ENCODE assay signal across 8 mouse cellular contexts in genomic region chr11:120950281-120951202, GRCm38 (mm10). TPM values are rescaled to one million over a fixed set of nuclear protein-coding genes. Genes with fewer than 3 reads are reported as not detected.
DNase-seq lines count a peak whose midpoint lies in the region; ATAC-seq and TF ChIP-seq lines count a peak whose summit lies in the region.

No protein-coding gene starts in this region.

- peak; percentile 98 for DNase-seq in ZHBTc4 (ENCODE audit: low read depth, low spot score)
- DNase-seq in gastrocnemius, adult 2 months, result peak; percentile 98
- peak; percentile 85 for DNase-seq in hindbrain, postnatal 0 days (ENCODE audit: low spot score)
- peak; percentile 66 to 76 for DNase-seq in left cerebral cortex, adult 2 months (ENCODE audit: extremely low spot score in 1 of 2, low spot score in 2 of 2)
- peak; percentile 71 for DNase-seq in retina, postnatal 7 days (ENCODE audit: low read depth, low spot score)
- peak; percentile 74 to 89 for DNase-seq in urinary bladder, adult 18-20 months (ENCODE audit: low spot score in 2 of 2)

- peak overlapping the region; percentile 73 for H3K4me3 ChIP-seq in gastrocnemius, adult 2 months
- H3K4me3 ChIP-seq in hindbrain, postnatal 0 days (ENCODE audit: low read length), result peak overlapping the region; percentile 39
- peak overlapping the region; percentile 39 for H3K4me3 ChIP-seq in left cerebral cortex, adult 2 months
- peak overlapping the region; percentile 84 for H3K4me3 ChIP-seq in macrophage (ENCODE audit: inconsistent target)

- H3K79me2 ChIP-seq in macrophage (ENCODE audit: inconsistent target), result peaks cover 65% of the 10 kb centered on the region

- H3K36me3 ChIP-seq in hindbrain, postnatal 0 days (ENCODE audit: insufficient read depth, low read length), result no peaks in the 10 kb centered on the region
- peaks cover 2% of the 10 kb centered on the region; the same call in 1 of the 2 replicates for H3K36me3 ChIP-seq in macrophage (ENCODE audit: inconsistent target)

- H3K9me3 ChIP-seq in hindbrain, postnatal 0 days (ENCODE audit: low read length), result no peaks in the 10 kb centered on the region

- peaks cover 23% of the 10 kb centered on the region for H3K27me3 ChIP-seq in hindbrain, postnatal 0 days (ENCODE audit: insufficient read depth, low read length)

- H3K4me2 ChIP-seq in hindbrain, postnatal 0 days (ENCODE audit: low read depth, low read length), result peak overlapping the region; percentile 66

- TF ChIP-seq CTCF in gastrocnemius, adult 2 months (IDR thresholded peaks at IDR 0.05), result peak; percentile 32; the same call in 1 of the 2 replicates
- peak; percentile 21; the same call in 1 of the 2 replicates for TF ChIP-seq CTCF in hindbrain, postnatal 0 days (IDR thresholded peaks at IDR 0.05; ENCODE audit: low read depth)
- TF ChIP-seq CTCF in left cerebral cortex, adult 2 months (IDR thresholded peaks at IDR 0.05), result no peak; the same call in none of the 2 replicates

- ATAC-seq in common myeloid progenitor, adult 5-6 weeks (replicated peaks; ENCODE audit: low read depth, poor library complexity, severe bottlenecking), result peak; percentile 89
- ATAC-seq in hindbrain, postnatal 0 days, result peak; percentile 80

- WGBS in hindbrain, postnatal 0 days, result 3% methylated on average over 39 of the region's 39 CpGs
- WGBS in macrophage (ENCODE audit: missing documents), result 17% methylated on average over 39 of the region's 39 CpGs

- intact Hi-C loops in gastrocnemius, adult 2 months (cut with DNase I), result no loop called here
- intact Hi-C loops in left cerebral cortex, adult 2 months (cut with DNase I), result loop anchor here (1.0 kb wide), 1 partner anchor 41 kb away; the partner anchor contains the start of gene Csnk1d

- H3K4me1 ChIP-seq in hindbrain, postnatal 0 days (ENCODE audit: insufficient read depth, low read length), result peaks cover 10% of the 10 kb centered on the region; the same call in 1 of the 2 replicates

- H3K27ac ChIP-seq in gastrocnemius, adult 2 months, result peak overlapping the region; percentile 97
- peak overlapping the region; percentile 36; the same call in 1 of the 2 replicates for H3K27ac ChIP-seq in hindbrain, postnatal 0 days
- H3K27ac ChIP-seq in left cerebral cortex, adult 2 months, result no peak overlapping the region
- H3K27ac ChIP-seq in macrophage, result peak overlapping the region; percentile 67

- no peak overlapping the region; the same call in 1 of the 2 replicates for H3K9ac ChIP-seq in hindbrain, postnatal 0 days (replicated peaks; ENCODE audit: low read length)

RNA-seq across cellular contexts. Expression of gene Slc16a3, which starts 2.3 kb away (rescaled TPM):
- 3.0 and 3.9 TPM in 2 replicates for total RNA-seq in common myeloid progenitor, adult 5-6 weeks (2017)
- total RNA-seq in gastrocnemius, adult 2 months (2021), result 100 to 1,000 TPM; 295 to 479 TPM
- total RNA-seq in hindbrain, postnatal 0 days (2014; rRNA removed), result 22.9 and 24.9 TPM in 2 replicates
- 6.4 and 7.8 TPM in 2 replicates for polyA plus RNA-seq in hindbrain, postnatal 0 days (2015; fragmentation: Nextera tagmentation; extraction: Ambion mirVana)
- total RNA-seq in left cerebral cortex, adult 2 months (2021), result 1 to 10 TPM; 3.3 to 4.5 TPM
- total RNA-seq in macrophage (2018; cell fraction: chromatin; rRNA removed), result 10 to 100 TPM in 16 of 26 experiments, 1 to 10 TPM in 10; 3.5 to 51.9 (median 13.5) TPM
- total RNA-seq in macrophage (2018; cell fraction: cytosol; rRNA removed), result 10 to 100 TPM in 19 of 26 experiments, 1 to 10 TPM in 7; 7.0 to 23.7 (median 14.7) TPM
- 10 to 100 TPM in 25 of 26 experiments, 1 to 10 TPM in 1; 8.3 to 45.2 (median 18.7) TPM for total RNA-seq in macrophage (2018; cell fraction: nucleus; rRNA removed)
- polyA plus RNA-seq in macrophage (2018), result 5.7 to 18.5 TPM (median 14.2 TPM) in 3 replicates

RNA-seq across cellular contexts. Expression of gene Ccdc57, which starts 17.9 kb away (rescaled TPM):
- total RNA-seq in common myeloid progenitor, adult 5-6 weeks (2017), result 9.7 and 10.1 TPM in 2 replicates
- 1 to 10 TPM; 3.4 to 3.6 TPM for total RNA-seq in gastrocnemius, adult 2 months (2021)
- 4.2 and 7.1 TPM in 2 replicates for total RNA-seq in hindbrain, postnatal 0 days (2014; rRNA removed)
- 4.8 and 5.6 TPM in 2 replicates for polyA plus RNA-seq in hindbrain, postnatal 0 days (2015; fragmentation: Nextera tagmentation; extraction: Ambion mirVana)
- 1 to 10 TPM; 8.5 to 9.5 TPM for total RNA-seq in left cerebral cortex, adult 2 months (2021)
- 10 to 100 TPM in 22 of 26 experiments, 1 to 10 TPM in 4; 4.9 to 30.4 (median 18.1) TPM for total RNA-seq in macrophage (2018; cell fraction: chromatin; rRNA removed)
- 1 to 10 TPM in 25 of 26 experiments, under 1 TPM in 1; 0.86 to 2.5 (median 1.6) TPM for total RNA-seq in macrophage (2018; cell fraction: cytosol; rRNA removed)
- 10 to 100 TPM in 11 of 26 experiments, 1 to 10 TPM in 15; 2.1 to 20.2 (median 8.7) TPM for total RNA-seq in macrophage (2018; cell fraction: nucleus; rRNA removed)
- 1.4 to 3.2 TPM (median 1.7 TPM) in 3 replicates for polyA plus RNA-seq in macrophage (2018)

RNA-seq across cellular contexts. Expression of gene Csnk1d, which starts 40.6 kb away (rescaled TPM):
- 65.0 and 84.8 TPM in 2 replicates for total RNA-seq in common myeloid progenitor, adult 5-6 weeks (2017)
- 10 to 100 TPM; 50.0 to 53.7 TPM for total RNA-seq in gastrocnemius, adult 2 months (2021)
- total RNA-seq in hindbrain, postnatal 0 days (2014; rRNA removed), result 95.2 and 100 TPM in 2 replicates
- polyA plus RNA-seq in hindbrain, postnatal 0 days (2015; fragmentation: Nextera tagmentation; extraction: Ambion mirVana), result 97.7 and 102 TPM in 2 replicates
- 100 to 1,000 TPM; 126 to 132 TPM for total RNA-seq in left cerebral cortex, adult 2 months (2021)
- total RNA-seq in macrophage (2018; cell fraction: chromatin; rRNA removed), result 100 to 1,000 TPM; 103 to 175 (median 134) TPM
- total RNA-seq in macrophage (2018; cell fraction: cytosol; rRNA removed), result 10 to 100 TPM; 68.5 to 95.3 (median 81.8) TPM
- 100 to 1,000 TPM in 18 of 26 experiments, 10 to 100 TPM in 8; 84.5 to 147 (median 104) TPM for total RNA-seq in macrophage (2018; cell fraction: nucleus; rRNA removed)
- 77.7 to 122 TPM (median 77.9 TPM) in 3 replicates for polyA plus RNA-seq in macrophage (2018)

Comparison
In these comparisons a context has a peak if more than half of its experiments do, and no peak if none do; other contexts are left out.
1. RNA of gene Slc16a3, which starts 2.3 kb away (total RNA-seq): 295 to 479 TPM in gastrocnemius, adult 2 months; 22.9 to 24.9 TPM in hindbrain, postnatal 0 days, 3.3 to 4.5 TPM in left cerebral cortex, adult 2 months and 3.0 to 3.9 TPM in common myeloid progenitor, adult 5-6 weeks; every median in the first group is over 10 times any median in the second.
2. Peak in every context shown above with its lines, with median percentiles within 50 percentile points of each other: DNase-seq and H3K4me3 ChIP-seq.